Mouse (Mus musculus) v-Abl transformed pro-B cells (cell line): ENCODE data around the gene Pln.

ENCODE experiments used
- in situ Hi-C, 2 experiments: fragments of 400-800 bp; cut with MboI; formaldehyde crosslinking; loops; one replicate each; pipeline ENCODE4 v1.15.1; 2025; ENCODE audit not compliant: unreplicated experiment in 2 of 2

The Pln gene

GRCm38 (mm10) chr10:53337162-53337923 is at the start of gene Pln:
Gene Pln, plus strand, starts transcription at chr10:53337667.
- in situ Hi-C loops = loop anchor here in 1 of 2 experiments (25.0 kb wide), 2 partner anchors 925 to 1550 kb away; partner anchors contain the start of gene Nus1

- in situ Hi-C loops = no loop called here
These were observed 31.6 kb upstream of the Pln start for GRCm38 (mm10) chr10:53305867-53306266.

- in situ Hi-C loops = no loop called here
These were observed 30.8 kb upstream of the Pln start for GRCm38 (mm10) chr10:53306674-53307073.

GRCm38 (mm10) chr10:53323367-53323766 is 14.1 kb upstream of the Pln start:
- in situ Hi-C loops = no loop called here

- in situ Hi-C loops = loop anchor here in 1 of 2 experiments (25.0 kb wide), 2 partner anchors 912 to 1537 kb away; partner anchors contain the start of gene Nus1
These were observed 12.8 kb upstream of the Pln start for GRCm38 (mm10) chr10:53324663-53325062.

GRCm38 (mm10) chr10:53326367-53326766 is 11.1 kb upstream of the Pln start:
- in situ Hi-C loops = loop anchor here in 1 of 2 experiments (25.0 kb wide), 2 partner anchors 914 to 1539 kb away; partner anchors contain the start of gene Nus1

- in situ Hi-C loops = loop anchor here in 1 of 2 experiments (25.0 kb wide), 2 partner anchors 917 to 1542 kb away; partner anchors contain the start of gene Nus1
These were observed 8.2 kb upstream of the Pln start for GRCm38 (mm10) chr10:53329257-53329656.

GRCm38 (mm10) chr10:53332752-53333151 is 4.7 kb upstream of the Pln start:
- in situ Hi-C loops = loop anchor here in 1 of 2 experiments (25.0 kb wide), 2 partner anchors 920 to 1545 kb away; partner anchors contain the start of gene Nus1

- in situ Hi-C loops = loop anchor here in 1 of 2 experiments (25.0 kb wide), 2 partner anchors 923 to 1548 kb away; partner anchors contain the start of gene Nus1
These were observed 2.2 kb upstream of the Pln start for GRCm38 (mm10) chr10:53335266-53335665.

GRCm38 (mm10) chr10:53335974-53336373 is 1.5 kb upstream of the Pln start:
- in situ Hi-C loops = loop anchor here in 1 of 2 experiments (25.0 kb wide), 2 partner anchors 924 to 1549 kb away; partner anchors contain the start of gene Nus1

GRCm38 (mm10) chr10:53339045-53339444 is 1.6 kb downstream of the Pln start:
- in situ Hi-C loops = loop anchor here in 1 of 2 experiments (25.0 kb wide), 2 partner anchors 927 to 1552 kb away; partner anchors contain the start of gene Nus1

GRCm38 (mm10) chr10:53341288-53341965 is 4.0 kb downstream of the Pln start:
- in situ Hi-C loops = loop anchor here (10.0 to 25.0 kb wide), 3 partner anchors 929 to 1557 kb away; partner anchors contain the start of gene Nus1 (in 1 of the 2)

GRCm38 (mm10) chr10:53342166-53342728 is 4.8 kb downstream of the Pln start:
- in situ Hi-C loops = loop anchor here (10.0 to 25.0 kb wide), 3 partner anchors 930 to 1557 kb away; partner anchors contain the start of gene Nus1 (in 1 of the 2)

- in situ Hi-C loops = loop anchor here (10.0 to 25.0 kb wide), 3 partner anchors 931 to 1559 kb away; partner anchors contain the start of gene Nus1 (in 1 of the 2)
These were observed 5.9 kb downstream of the Pln start for GRCm38 (mm10) chr10:53343384-53343783.

- in situ Hi-C loops = loop anchor here (10.0 to 25.0 kb wide), 3 partner anchors 932 to 1559 kb away; partner anchors contain the start of gene Nus1 (in 1 of the 2)
These were observed 6.4 kb downstream of the Pln start for GRCm38 (mm10) chr10:53343865-53344264.

GRCm38 (mm10) chr10:53345508-53345907 is 8.0 kb downstream of the Pln start:
- in situ Hi-C loops = loop anchor here (5.0 to 25.0 kb wide), 7 partner anchors 162 to 1561 kb away; partner anchors contain the start of gene Nus1 (in 1 of the 2)

GRCm38 (mm10) chr10:53346506-53346905 is 9.0 kb downstream of the Pln start:
- in situ Hi-C loops = loop anchor here (5.0 to 25.0 kb wide), 7 partner anchors 161 to 1562 kb away; partner anchors contain the start of gene Nus1 (in 1 of the 2)

- in situ Hi-C loops = loop anchor here (5.0 to 25.0 kb wide), 7 partner anchors 160 to 1562 kb away; partner anchors contain the start of gene Nus1 (in 1 of the 2)
These were observed 9.4 kb downstream of the Pln start for GRCm38 (mm10) chr10:53346916-53347315.

GRCm38 (mm10) chr10:53347787-53348755 is 10.6 kb downstream of the Pln start:
- in situ Hi-C loops = loop anchor here (5.0 to 25.0 kb wide), 7 partner anchors 159 to 1563 kb away; partner anchors contain the start of gene Nus1 (in 1 of the 2)
